Mouse (Mus musculus): ENCODE measurements around the gene Brd1.

GRCm38 (mm10) chr15:88691129-88691528 is 42.9 kb downstream of the Brd1 start:
- TF ChIP-seq CTCF (conservative IDR thresholded peaks at IDR 0.05; ENCODE audit: low read length) (no peak), POU5F1 (IDR thresholded peaks at IDR 0.05; ENCODE audit: borderline replicate concordance, low read length) (no peak), NANOG (IDR thresholded peaks at IDR 0.05; ENCODE audit: borderline replicate concordance, low read length) (no peak)
